Mouse (Mus musculus): ENCODE measurements around the gene Bbs9.

GRCm38 (mm10) chr9:22484562-22485308 is 9.2 kb downstream of the Bbs9 start:
- TF ChIP-seq CTCF (IDR thresholded peaks at IDR 0.05) (no peak), EP300 (IDR thresholded peaks at IDR 0.05) (no peak)
